Comparison of ENCODE assay signal across 23 mouse cellular contexts in genomic region chr11:57836401-57836800, GRCm38 (mm10). TPM values are rescaled to one million over a fixed set of nuclear protein-coding genes. Genes with fewer than 3 reads are reported as not detected.
DNase-seq lines count a peak whose midpoint lies in the region; ATAC-seq and TF ChIP-seq lines count a peak whose summit lies in the region.
"Had no signal": no experiment of that assay in that cellular context is flagged by ENCODE, and none has a peak within 500 bp of the region (broad histone marks: within the 10 kb centered on the region; RNA-seq: fewer than 3 reads in every experiment).

No protein-coding gene starts in this region.

- peaks cover 27% of the 10 kb centered on the region for H3K4me1 ChIP-seq in heart, embryonic 15.5 days (replicated peaks)
- peaks cover 19% of the 10 kb centered on the region for H3K4me1 ChIP-seq in neural tube, embryonic 12.5 days
- peaks cover 32% of the 10 kb centered on the region for H3K4me1 ChIP-seq in neural tube, embryonic 15.5 days
- H3K4me1 ChIP-seq in intestine, postnatal 0 days (replicated peaks; ENCODE audit: control insufficient read depth, insufficient read depth, low read length) = no peaks in the 10 kb centered on the region; the same call in 1 of the 2 replicates

- TF ChIP-seq CTCF in intestine, postnatal 0 days (IDR thresholded peaks at IDR 0.05; ENCODE audit: low read depth) = no peak

- peaks cover 94% of the 10 kb centered on the region for H3K27me3 ChIP-seq in heart, embryonic 15.5 days
- H3K27me3 ChIP-seq in neural tube, embryonic 12.5 days (replicated peaks) = peaks cover 100% of the 10 kb centered on the region
- H3K27me3 ChIP-seq in neural tube, embryonic 15.5 days (replicated peaks) = peaks cover 81% of the 10 kb centered on the region
- peaks cover 88% of the 10 kb centered on the region for H3K27me3 ChIP-seq in intestine, postnatal 0 days (replicated peaks; ENCODE audit: control insufficient read depth, insufficient read depth, low read length)

- no peak overlapping the region for H3K27ac ChIP-seq in heart, embryonic 15.5 days
- no peak overlapping the region for H3K27ac ChIP-seq in neural tube, embryonic 12.5 days
- H3K27ac ChIP-seq in neural tube, embryonic 15.5 days (replicated peaks) = no peak overlapping the region
- no peak overlapping the region for H3K27ac ChIP-seq in intestine, postnatal 0 days (ENCODE audit: low read depth, low read length)
- H3K27ac ChIP-seq: hindbrain, embryonic 10.5 days; hindbrain, postnatal 0 days had no signal

- H3K36me3 ChIP-seq in heart, embryonic 15.5 days = no peaks in the 10 kb centered on the region
- H3K36me3 ChIP-seq in neural tube, embryonic 12.5 days = no peaks in the 10 kb centered on the region
- H3K36me3 ChIP-seq in neural tube, embryonic 15.5 days = no peaks in the 10 kb centered on the region
- no peaks in the 10 kb centered on the region for H3K36me3 ChIP-seq in intestine, postnatal 0 days (ENCODE audit: control insufficient read depth, insufficient read depth)
- H3K36me3 ChIP-seq: hindbrain, embryonic 10.5 days had no signal

- no peak overlapping the region for H3K9ac ChIP-seq in heart, embryonic 15.5 days
- H3K9ac ChIP-seq in neural tube, embryonic 12.5 days = no peak overlapping the region
- H3K9ac ChIP-seq in neural tube, embryonic 15.5 days (replicated peaks) = no peak overlapping the region
- no peak overlapping the region for H3K9ac ChIP-seq in intestine, postnatal 0 days (ENCODE audit: low read depth, low read length)
- H3K9ac ChIP-seq: forebrain, postnatal 0 days had no signal

- ATAC-seq in heart, embryonic 15.5 days (replicated peaks; ENCODE audit: insufficient number of reproducible peaks, insufficient read depth, low FRiP score, low read depth) = no peak
- ATAC-seq in neural tube, embryonic 12.5 days (ENCODE audit: low FRiP score, low read depth) = no peak
- no peak for ATAC-seq in neural tube, embryonic 15.5 days (ENCODE audit: low FRiP score)
- no peak for ATAC-seq in intestine, postnatal 0 days
- ATAC-seq: forebrain, postnatal 0 days; hindbrain, postnatal 0 days; Patski had no signal

- intact Hi-C loops in left cerebral cortex, postnatal 10 days (cut with DNase I) = no loop called here

- H3K4me3 ChIP-seq in heart, embryonic 15.5 days = peak overlapping the region; percentile 27
- H3K4me3 ChIP-seq in neural tube, embryonic 12.5 days = no peak overlapping the region
- no peak overlapping the region for H3K4me3 ChIP-seq in neural tube, embryonic 15.5 days (replicated peaks)
- no peak overlapping the region; the same call in 1 of the 2 replicates for H3K4me3 ChIP-seq in intestine, postnatal 0 days (ENCODE audit: low read depth, low read length)
- H3K4me3 ChIP-seq: hindbrain, embryonic 10.5 days; megakaryocyte, embryonic 14.5 days had no signal

- no peak for DNase-seq in heart, adult 18-20 months
- DNase-seq in embryo, embryonic 10 days (ENCODE audit: low spot score) = no peak
- no peak for DNase-seq in left cerebral cortex, postnatal 10 days (ENCODE audit: extremely low spot score in 1 of 2, low spot score in 2 of 2)
- DNase-seq: cerebellum, adult 9-11 months; forebrain, postnatal 0 days; gastrocnemius, postnatal 36 days; kidney, adult 9 months; lung, adult 18-20 months; lung, postnatal 14 days; spleen, adult 18-20 months; thymus, postnatal 25 days had no signal

- peak overlapping the region; percentile 58; the same call in 1 of the 2 replicates for H3K4me2 ChIP-seq in heart, embryonic 15.5 days
- peak overlapping the region; percentile 47 for H3K4me2 ChIP-seq in neural tube, embryonic 12.5 days (replicated peaks)
- no peak overlapping the region for H3K4me2 ChIP-seq in neural tube, embryonic 15.5 days
- H3K4me2 ChIP-seq in intestine, postnatal 0 days (replicated peaks; ENCODE audit: low read depth) = peak overlapping the region; percentile 44

- 31% methylated on average over 9 of the region's 9 CpGs for WGBS in heart, embryonic 15.5 days
- WGBS in neural tube, embryonic 12.5 days = 2% methylated on average over 9 of the region's 9 CpGs
- 11% methylated on average over 9 of the region's 9 CpGs for WGBS in neural tube, embryonic 15.5 days
- 29% methylated on average over 9 of the region's 9 CpGs for WGBS in intestine, postnatal 0 days

- H3K9me3 ChIP-seq in heart, embryonic 15.5 days (replicated peaks) = no peaks in the 10 kb centered on the region
- H3K9me3 ChIP-seq in neural tube, embryonic 12.5 days = no peaks in the 10 kb centered on the region
- H3K9me3 ChIP-seq in neural tube, embryonic 15.5 days (replicated peaks) = no peaks in the 10 kb centered on the region
- no peaks in the 10 kb centered on the region for H3K9me3 ChIP-seq in intestine, postnatal 0 days (ENCODE audit: control insufficient read depth)
- H3K9me3 ChIP-seq: hindbrain, embryonic 10.5 days had no signal

RNA-seq across cellular contexts. Expression of gene Hand1, which starts 3.8 kb away (rescaled TPM):
- 11.4 and 13.9 TPM in 2 replicates for polyA plus RNA-seq in heart, embryonic 15.5 days (2015; fragmentation: Nextera tagmentation; extraction: Ambion mirVana)
- total RNA-seq in heart, adult 18-20 months (2021) = not detected
- polyA plus RNA-seq in neural tube, embryonic 12.5 days (2016; fragmentation: Nextera tagmentation; extraction: Ambion mirVana) = 0.20 TPM in 2 replicates
- 4.2 TPM in 1 of 2 replicates, not detected in the other for polyA plus RNA-seq in neural tube, embryonic 15.5 days (2015; fragmentation: Nextera tagmentation; extraction: Ambion mirVana)
- polyA plus RNA-seq in intestine, postnatal 0 days (2015; fragmentation: Nextera tagmentation; extraction: Ambion mirVana) = 17.4 and 20.7 TPM in 2 replicates
- total RNA-seq in left cerebral cortex, postnatal 10 days (2021) = not detected
- total RNA-seq: forebrain, postnatal 0 days; gastrocnemius, postnatal 36 days; hindbrain, postnatal 0 days; layer of hippocampus, postnatal 10 days; left cerebral cortex, adult 8-10 months; midbrain, postnatal 0 days had no signal
- polyA plus RNA-seq: cortical plate, adult 2 months; forebrain, postnatal 0 days; hindbrain, postnatal 0 days; midbrain, postnatal 0 days; Patski had no signal

RNA-seq across cellular contexts. Expression of gene Sap30l, which starts 35.0 kb away (rescaled TPM):
- 8.9 and 10.0 TPM in 2 replicates for polyA plus RNA-seq in heart, embryonic 15.5 days (2015; fragmentation: Nextera tagmentation; extraction: Ambion mirVana)
- total RNA-seq in heart, adult 18-20 months (2021) = 10 to 100 TPM; 48.5 to 51.8 TPM
- polyA plus RNA-seq in neural tube, embryonic 12.5 days (2016; fragmentation: Nextera tagmentation; extraction: Ambion mirVana) = 18.6 and 22.2 TPM in 2 replicates
- polyA plus RNA-seq in neural tube, embryonic 15.5 days (2015; fragmentation: Nextera tagmentation; extraction: Ambion mirVana) = 9.7 and 12.4 TPM in 2 replicates
- polyA plus RNA-seq in intestine, postnatal 0 days (2015; fragmentation: Nextera tagmentation; extraction: Ambion mirVana) = 19.3 and 21.2 TPM in 2 replicates
- 10 to 100 TPM; 38.5 TPM for total RNA-seq in left cerebral cortex, postnatal 10 days (2021)
